ENCODE assay signal across 12 mouse cellular contexts in the genomic region with DNA sequence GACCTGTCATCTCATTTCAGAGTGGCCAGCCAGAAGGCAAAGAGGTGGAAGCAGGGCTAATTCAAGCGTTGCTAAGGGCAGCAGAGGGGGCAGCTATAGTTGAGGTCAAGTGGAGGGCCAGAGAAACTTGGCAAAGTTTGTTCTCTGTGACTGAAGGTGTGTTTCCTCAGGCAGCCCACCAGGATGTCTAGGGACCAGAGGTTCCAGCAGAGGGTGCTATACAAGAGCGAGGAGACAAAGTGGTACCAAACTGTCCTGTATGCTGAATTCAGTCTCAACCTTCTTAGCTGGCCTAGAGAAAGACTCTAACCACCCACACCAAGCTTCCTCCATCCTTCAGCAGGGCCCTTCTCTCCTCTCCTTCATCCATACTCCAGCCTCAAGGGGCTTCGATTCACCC.
DNase-seq lines count a peak whose midpoint lies in the region; ATAC-seq and TF ChIP-seq lines count a peak whose summit lies in the region.
"Had no signal": no experiment of that assay in that cellular context is flagged by ENCODE, and none has a peak within 500 bp of the region (broad histone marks: within the 10 kb centered on the region; RNA-seq: fewer than 3 reads in every experiment).

No protein-coding gene starts in this region.

- peaks cover 42% of the 10 kb centered on the region for H3K4me1 ChIP-seq in hindbrain, embryonic 14.5 days (replicated peaks; ENCODE audit: control insufficient read depth, insufficient read depth, low read length)
- H3K4me1 ChIP-seq in hindbrain, embryonic 13.5 days (replicated peaks): peaks cover 64% of the 10 kb centered on the region
- H3K4me1 ChIP-seq in midbrain, postnatal 0 days (ENCODE audit: insufficient read depth, low read length): peaks cover 7% of the 10 kb centered on the region; the same call in 1 of the 2 replicates
- H3K4me1 ChIP-seq in midbrain, embryonic 15.5 days: peaks cover 41% of the 10 kb centered on the region
- no peaks in the 10 kb centered on the region for H3K4me1 ChIP-seq in bone marrow macrophage, adult 2 months (ENCODE audit: control insufficient read depth, insufficient read depth, low read length)
- peaks cover 7% of the 10 kb centered on the region; the same call in 1 of the 2 replicates for H3K4me1 ChIP-seq in stomach, postnatal 0 days (replicated peaks; ENCODE audit: control insufficient read depth, insufficient read depth)

- H3K4me3 ChIP-seq in hindbrain, embryonic 14.5 days (replicated peaks; ENCODE audit: low read length): no peak overlapping the region
- H3K4me3 ChIP-seq in hindbrain, embryonic 13.5 days: no peak overlapping the region
- H3K4me3 ChIP-seq in midbrain, postnatal 0 days (ENCODE audit: low read depth, low read length): no peak overlapping the region
- no peak overlapping the region for H3K4me3 ChIP-seq in midbrain, embryonic 15.5 days
- H3K4me3 ChIP-seq in bone marrow macrophage, adult 2 months (ENCODE audit: insufficient read depth, low read length): no peak overlapping the region
- H3K4me3 ChIP-seq in stomach, postnatal 0 days (ENCODE audit: low read depth, low read length): no peak overlapping the region
- H3K4me3 ChIP-seq: heart, embryonic 15.5 days; stomach, embryonic 15.5 days had no signal

- H3K4me2 ChIP-seq in hindbrain, embryonic 14.5 days (replicated peaks): no peak overlapping the region
- H3K4me2 ChIP-seq in hindbrain, embryonic 13.5 days: no peak overlapping the region
- H3K4me2 ChIP-seq in midbrain, postnatal 0 days (ENCODE audit: low read depth, low read length, poor library complexity, severe bottlenecking): no peak overlapping the region
- H3K4me2 ChIP-seq in midbrain, embryonic 15.5 days: no peak overlapping the region
- no peak overlapping the region for H3K4me2 ChIP-seq in stomach, postnatal 0 days (replicated peaks; ENCODE audit: low read depth)
- H3K4me2 ChIP-seq: heart, embryonic 15.5 days; stomach, embryonic 15.5 days had no signal

- no peak for TF ChIP-seq POLR2A in bone marrow macrophage, adult 2 months (IDR thresholded peaks at IDR 0.05; ENCODE audit: borderline replicate concordance, low read depth, low read length)

- no peaks in the 10 kb centered on the region for H3K36me3 ChIP-seq in hindbrain, embryonic 14.5 days (replicated peaks; ENCODE audit: control insufficient read depth, insufficient read depth)
- no peaks in the 10 kb centered on the region for H3K36me3 ChIP-seq in hindbrain, embryonic 13.5 days
- H3K36me3 ChIP-seq in midbrain, postnatal 0 days (ENCODE audit: insufficient read depth, low read length): no peaks in the 10 kb centered on the region
- H3K36me3 ChIP-seq in midbrain, embryonic 15.5 days (replicated peaks): no peaks in the 10 kb centered on the region
- no peaks in the 10 kb centered on the region for H3K36me3 ChIP-seq in stomach, postnatal 0 days (ENCODE audit: control insufficient read depth, insufficient read depth, low read length)
- H3K36me3 ChIP-seq: heart, embryonic 15.5 days; stomach, embryonic 15.5 days had no signal

- no peaks in the 10 kb centered on the region for H3K9me3 ChIP-seq in hindbrain, embryonic 14.5 days (ENCODE audit: control insufficient read depth, low read length)
- no peaks in the 10 kb centered on the region for H3K9me3 ChIP-seq in hindbrain, embryonic 13.5 days
- H3K9me3 ChIP-seq in midbrain, postnatal 0 days (ENCODE audit: low read length): no peaks in the 10 kb centered on the region
- H3K9me3 ChIP-seq in midbrain, embryonic 15.5 days: no peaks in the 10 kb centered on the region
- H3K9me3 ChIP-seq in stomach, postnatal 0 days (ENCODE audit: control insufficient read depth, low read length): no peaks in the 10 kb centered on the region
- H3K9me3 ChIP-seq: heart, embryonic 15.5 days; stomach, embryonic 15.5 days had no signal

- TF ChIP-seq EP300 in stomach, postnatal 0 days (optimal IDR thresholded peaks at IDR 0.05): no peak

- DNase-seq in hindbrain, embryonic 14.5 days (ENCODE audit: low spot score): peak; percentile 46
- DNase-seq in midbrain, postnatal 0 days (ENCODE audit: low spot score): no peak
- no peak for DNase-seq in stomach, postnatal 0 days (ENCODE audit: low spot score)
- no peak for DNase-seq in gastrocnemius, postnatal 25 days
- no peak for DNase-seq in urinary bladder, adult 2 months (ENCODE audit: low spot score)
- DNase-seq: cerebellum, adult 18-20 months had no signal

- 24% methylated on average over 3 of the region's 3 CpGs for WGBS in hindbrain, embryonic 14.5 days
- 36% methylated on average over 3 of the region's 3 CpGs for WGBS in hindbrain, embryonic 13.5 days
- WGBS in midbrain, postnatal 0 days: 25% methylated on average over 3 of the region's 3 CpGs
- WGBS in midbrain, embryonic 15.5 days: 31% methylated on average over 3 of the region's 3 CpGs
- 41% methylated on average over 3 of the region's 3 CpGs for WGBS in stomach, postnatal 0 days

- H3K27me3 ChIP-seq in hindbrain, embryonic 14.5 days (ENCODE audit: control insufficient read depth, insufficient read depth, low read length): peaks cover 33% of the 10 kb centered on the region
- H3K27me3 ChIP-seq in hindbrain, embryonic 13.5 days: peaks cover 52% of the 10 kb centered on the region
- peaks cover 29% of the 10 kb centered on the region for H3K27me3 ChIP-seq in midbrain, postnatal 0 days (ENCODE audit: insufficient read depth, low read length)
- peaks cover 42% of the 10 kb centered on the region for H3K27me3 ChIP-seq in midbrain, embryonic 15.5 days (replicated peaks)
- 0 out of 2 replicates have a peak, but pooled peaks cover 2% of the 10 kb centered on the region for H3K27me3 ChIP-seq in stomach, postnatal 0 days (ENCODE audit: control insufficient read depth, insufficient read depth, low read length)

- no peak for ATAC-seq in hindbrain, embryonic 14.5 days (ENCODE audit: low FRiP score)
- no peak for ATAC-seq in hindbrain, embryonic 13.5 days (ENCODE audit: low FRiP score)
- ATAC-seq in midbrain, postnatal 0 days (ENCODE audit: low FRiP score): no peak
- no peak for ATAC-seq in midbrain, embryonic 15.5 days (replicated peaks)
- no peak for ATAC-seq in stomach, postnatal 0 days (ENCODE audit: low FRiP score, low TSS enrichment)
- ATAC-seq: forebrain, embryonic 16.5 days had no signal

- peak; percentile 72 for TF ChIP-seq CTCF in midbrain, postnatal 0 days (IDR thresholded peaks at IDR 0.05)
- peak; percentile 19; the same call in 1 of the 2 replicates for TF ChIP-seq CTCF in bone marrow macrophage, adult 2 months (IDR thresholded peaks at IDR 0.05; ENCODE audit: low read depth, low read length)
- TF ChIP-seq CTCF in stomach, postnatal 0 days (IDR thresholded peaks at IDR 0.05; ENCODE audit: low read depth): peak; percentile 74

- H3K27ac ChIP-seq in hindbrain, embryonic 14.5 days: no peak overlapping the region
- no peak overlapping the region for H3K27ac ChIP-seq in hindbrain, embryonic 13.5 days
- no peak overlapping the region for H3K27ac ChIP-seq in midbrain, postnatal 0 days (ENCODE audit: low read depth, low read length)
- no peak overlapping the region for H3K27ac ChIP-seq in midbrain, embryonic 15.5 days
- H3K27ac ChIP-seq in bone marrow macrophage, adult 2 months (ENCODE audit: insufficient read depth, low read depth, low read length): no peak overlapping the region
- H3K27ac ChIP-seq in stomach, postnatal 0 days (replicated peaks): no peak overlapping the region
- H3K27ac ChIP-seq: heart, embryonic 15.5 days; stomach, embryonic 15.5 days had no signal

- no peak overlapping the region for H3K9ac ChIP-seq in hindbrain, embryonic 14.5 days
- no peak overlapping the region for H3K9ac ChIP-seq in hindbrain, embryonic 13.5 days
- no peak overlapping the region for H3K9ac ChIP-seq in midbrain, postnatal 0 days (replicated peaks; ENCODE audit: low read length, poor library complexity, severe bottlenecking)
- H3K9ac ChIP-seq in midbrain, embryonic 15.5 days: no peak overlapping the region
- no peak overlapping the region for H3K9ac ChIP-seq in stomach, postnatal 0 days (ENCODE audit: low read length)
- H3K9ac ChIP-seq: heart, embryonic 15.5 days; stomach, embryonic 15.5 days had no signal

Comparison
In these comparisons a context has a peak if more than half of its experiments do, and no peak if none do; other contexts are left out.
1. CTCF ChIP-seq: peak in every context shown above with its lines; median percentile 74 in stomach, postnatal 0 days; 72 in midbrain, postnatal 0 days; 19 in bone marrow macrophage, adult 2 months.